Mouse (Mus musculus): ENCODE results near the gene Lgr6. TPM values are rescaled to one million over a fixed set of nuclear protein-coding genes. Genes with fewer than 3 reads are reported as not detected.
A peak's percentile ranks its signal among the peaks of the same experiment; 100 is the strongest.

Gene Lgr6
- total RNA-seq, 2 experiments from 2014 or later = 1.6 to 2.3 TPM

- DNase-seq = no peak
- intact Hi-C loops (cut with DNase I) = loop anchor here (5.0 kb wide), 1 partner anchor 36 kb away; no protein-coding TSS in a partner anchor
Observed at GRCm38 (mm10) chr1:135083465-135083864, 21.6 kb downstream of the Lgr6 start.

DNA sequence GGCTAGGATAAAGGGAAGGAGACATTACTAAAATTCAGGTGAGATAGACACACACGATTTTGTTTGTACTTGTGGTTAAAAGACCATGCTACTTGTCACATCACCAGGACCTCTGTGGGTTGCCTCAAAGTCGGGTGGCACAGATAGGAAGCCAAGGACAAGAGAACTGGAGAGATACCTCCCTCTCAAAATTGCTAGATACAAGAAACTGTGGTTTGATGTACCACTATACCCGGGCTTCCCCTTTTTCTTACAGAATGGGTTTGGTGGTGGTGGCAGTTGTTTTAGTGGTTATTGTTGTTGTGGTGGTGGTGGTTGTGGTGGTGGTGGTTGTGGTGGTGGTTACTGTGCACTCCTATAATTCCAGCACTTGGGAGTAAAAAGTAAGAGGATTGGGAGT lies 22.8 kb downstream of the Lgr6 start:
- intact Hi-C loops (cut with DNase I) = loop anchor here (5.0 kb wide), 1 partner anchor 35 kb away; no protein-coding TSS in a partner anchor
- no peak for DNase-seq

- intact Hi-C loops (cut with DNase I) = no loop called here
- DNase-seq = no peak
Observed at GRCm38 (mm10) chr1:135079021-135079420, 26.1 kb downstream of the Lgr6 start.

DNA sequence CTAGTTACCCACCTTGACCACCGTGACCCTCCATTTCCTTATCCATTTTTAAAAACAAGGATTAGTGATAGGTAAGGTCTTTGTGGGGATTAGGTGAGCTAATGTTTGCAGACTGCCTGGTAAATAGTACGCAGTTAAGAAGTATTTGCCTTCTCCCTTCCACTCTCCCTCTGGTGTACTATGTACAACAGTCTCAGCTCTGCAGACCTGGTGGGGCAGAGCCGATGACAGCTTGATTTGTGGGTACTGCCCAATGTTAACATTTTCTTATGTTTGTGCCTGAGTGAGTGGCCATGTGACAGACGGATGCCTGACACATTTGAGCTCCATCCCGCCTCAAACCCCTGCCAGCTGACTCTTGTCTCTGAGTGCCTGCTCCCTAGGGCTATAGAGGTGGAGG lies 28.6 kb downstream of the Lgr6 start:
- no peak for DNase-seq
- intact Hi-C loops (cut with DNase I) = no loop called here

DNA sequence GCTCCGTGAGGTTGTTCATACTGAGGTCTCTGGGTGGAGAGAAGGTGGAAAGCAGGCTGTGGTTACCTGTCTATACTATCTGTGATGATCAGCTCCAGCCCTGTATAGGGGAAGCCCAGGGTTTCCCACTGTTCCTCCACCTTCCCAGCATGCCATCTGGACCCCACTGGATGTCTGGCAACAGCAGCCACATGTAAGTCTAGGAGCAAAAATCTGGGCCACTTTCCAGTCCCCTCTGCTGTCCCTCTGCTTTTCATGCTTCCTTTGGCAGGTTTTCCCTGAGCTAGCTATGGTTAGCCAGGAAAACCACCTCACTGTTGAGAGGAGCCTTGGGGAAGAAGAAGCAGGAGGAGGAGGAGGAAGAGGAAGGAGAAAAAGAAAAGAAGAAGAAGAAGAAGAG lies 29.8 kb downstream of the Lgr6 start:
- intact Hi-C loops (cut with DNase I) = no loop called here
- DNase-seq = peak; percentile 36

DNA sequence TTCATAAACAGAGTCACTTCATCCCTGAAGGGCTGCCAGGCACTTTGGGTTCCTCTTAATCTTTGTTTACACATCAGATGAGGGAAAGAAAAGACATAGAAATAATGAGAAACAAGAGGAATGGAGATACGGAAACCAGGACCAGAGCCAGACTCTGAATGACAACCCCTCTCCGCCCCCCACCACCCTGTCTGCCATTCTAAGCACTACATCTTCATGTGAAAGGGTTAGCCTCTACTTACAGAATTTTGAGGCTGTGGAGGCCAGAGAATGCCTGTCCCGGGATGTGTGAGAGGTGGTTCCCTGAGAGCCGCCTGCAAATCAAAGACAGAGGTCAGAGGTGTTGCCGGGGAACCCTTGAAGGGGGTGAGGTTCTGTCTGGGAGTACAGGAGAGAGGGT lies 32.4 kb downstream of the Lgr6 start:
- intact Hi-C loops (cut with DNase I) = no loop called here
- DNase-seq = no peak

GRCm38 (mm10) chr1:135069841-135070240 lies 35.2 kb downstream of the Lgr6 start:
- DNase-seq = no peak

DNA sequence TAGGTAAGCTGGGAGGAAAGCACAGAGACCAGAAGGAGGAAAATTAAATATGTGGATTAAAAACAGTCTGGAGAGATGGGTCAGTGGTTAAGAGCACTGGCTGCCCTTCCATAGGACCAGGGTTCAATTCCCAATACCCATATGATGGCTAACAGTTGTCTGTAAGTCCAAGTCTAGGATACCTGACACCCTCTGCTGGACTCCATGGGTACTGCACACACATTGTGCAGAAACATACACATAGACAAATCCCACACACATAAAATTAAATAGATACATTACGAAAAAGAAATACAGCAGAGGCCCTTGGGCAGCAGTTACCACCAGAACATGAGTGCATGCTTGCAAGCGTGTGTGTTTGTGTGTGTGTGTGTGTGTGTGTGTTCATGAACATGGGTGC lies 40.6 kb downstream of the Lgr6 start:
- intact Hi-C loops (cut with DNase I) = no loop called here
- no peak for DNase-seq

More at GRCm38 (mm10) chr1:135069841-135070240, 35.2 kb downstream of the Lgr6 start:
- intact Hi-C loops (cut with DNase I) = no loop called here

DNA sequence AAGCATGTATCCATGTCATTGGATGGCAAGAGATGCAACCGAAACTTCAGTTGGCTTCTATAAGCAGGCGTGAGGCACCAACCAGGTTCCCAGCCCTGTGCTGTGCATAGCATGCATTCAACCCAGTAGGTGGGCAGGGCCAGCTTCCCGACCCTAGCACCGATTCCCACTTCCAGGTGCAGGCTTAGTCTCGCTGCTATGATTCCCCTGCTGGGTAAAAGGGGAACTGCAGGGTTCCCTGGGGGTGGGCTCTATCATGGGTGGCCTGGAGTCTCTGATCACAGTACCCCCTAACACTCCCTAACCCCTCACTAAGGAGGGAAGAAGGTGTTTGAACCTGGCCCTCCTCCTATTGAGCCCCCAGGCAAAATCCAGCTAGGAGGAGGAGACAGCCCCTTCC lies 42.1 kb downstream of the Lgr6 start:
- no peak for DNase-seq
- intact Hi-C loops (cut with DNase I) = no loop called here

GRCm38 (mm10) chr1:135061300-135061699 lies 43.8 kb downstream of the Lgr6 start:
- intact Hi-C loops (cut with DNase I) = no loop called here
- no peak for DNase-seq

GRCm38 (mm10) chr1:135060174-135060573 lies 44.9 kb downstream of the Lgr6 start:
- no peak for DNase-seq
- intact Hi-C loops (cut with DNase I) = no loop called here

GRCm38 (mm10) chr1:135056901-135057300 lies 48.2 kb downstream of the Lgr6 start:
- intact Hi-C loops (cut with DNase I) = no loop called here
- DNase-seq = no peak

GRCm38 (mm10) chr1:135054121-135054520 lies 51.0 kb downstream of the Lgr6 start:
- no peak for DNase-seq
- intact Hi-C loops (cut with DNase I) = no loop called here

DNA sequence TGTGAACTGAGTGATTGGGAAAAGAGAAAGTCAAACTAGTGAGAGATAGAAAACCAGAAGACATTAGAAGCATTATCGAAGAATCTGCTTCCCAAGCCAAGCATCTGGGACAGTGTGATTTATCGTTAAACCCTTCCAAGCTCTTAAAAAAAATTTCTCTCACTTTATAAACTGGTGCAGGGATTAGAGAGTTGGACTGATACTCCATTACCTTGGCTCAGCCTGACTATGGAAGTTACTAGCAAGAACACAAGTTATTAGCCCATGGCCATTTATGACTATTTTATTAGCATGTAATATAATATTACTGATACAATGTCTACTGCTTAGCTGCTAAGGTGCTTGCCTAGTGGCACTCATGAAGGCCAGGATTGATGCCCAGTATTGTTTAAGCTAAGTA lies 60.6 kb downstream of the Lgr6 start:
- DNase-seq = no peak
- intact Hi-C loops (cut with DNase I) = no loop called here

GRCm38 (mm10) chr1:135036297-135036696 lies 68.8 kb downstream of the Lgr6 start:
- intact Hi-C loops (cut with DNase I) = no loop called here
- no peak for DNase-seq

DNA sequence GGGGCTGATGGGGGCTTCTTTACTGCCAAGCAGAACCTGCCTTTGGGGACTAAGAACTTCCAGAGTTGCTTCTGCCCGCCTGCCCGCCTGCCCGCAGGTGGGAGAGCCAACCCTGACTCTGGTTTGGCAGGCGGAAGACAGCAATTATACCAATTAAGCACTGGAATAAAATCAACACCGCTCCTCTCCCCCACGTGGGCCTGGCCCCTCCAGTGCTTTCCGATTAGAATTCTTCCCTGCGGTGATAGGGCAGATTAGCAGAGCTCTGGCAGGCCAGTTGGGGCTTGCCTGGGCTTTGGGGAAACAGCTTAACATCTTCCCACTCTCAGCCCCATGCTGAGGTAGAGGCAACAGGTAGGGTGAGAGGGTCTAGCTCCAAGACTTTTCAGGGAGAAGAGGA lies 72.4 kb downstream of the Lgr6 start:
- DNase-seq = peak; percentile 47
- intact Hi-C loops (cut with DNase I) = no loop called here

GRCm38 (mm10) chr1:135030121-135030520 lies 75.0 kb downstream of the Lgr6 start:
- intact Hi-C loops (cut with DNase I) = no loop called here
- DNase-seq = no peak

DNA sequence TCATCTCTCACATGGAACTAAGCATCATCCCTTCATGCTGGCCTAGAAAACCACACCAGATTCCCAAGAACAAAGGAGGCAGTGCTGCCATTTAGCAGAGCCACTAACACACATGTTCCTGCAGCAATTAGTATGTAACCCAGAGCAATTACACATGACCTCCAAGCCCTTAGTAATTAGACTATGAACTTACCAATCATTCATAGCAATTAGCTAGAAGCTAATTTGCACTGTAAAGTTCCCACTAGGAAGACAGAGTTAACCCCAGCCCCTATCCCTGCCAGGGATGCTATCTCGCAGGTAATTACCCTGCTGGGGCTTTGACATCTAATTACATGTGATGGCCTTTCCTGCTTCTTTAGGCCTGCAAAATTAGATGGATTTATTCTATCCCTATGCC lies 78.8 kb downstream of the Lgr6 start:
- no peak for DNase-seq

GRCm38 (mm10) chr1:135023583-135023982 lies 81.5 kb downstream of the Lgr6 start:
- DNase-seq = no peak
- intact Hi-C loops (cut with DNase I) = no loop called here

More for the DNA sequence above, 78.8 kb downstream of the Lgr6 start:
- intact Hi-C loops (cut with DNase I) = no loop called here

DNA sequence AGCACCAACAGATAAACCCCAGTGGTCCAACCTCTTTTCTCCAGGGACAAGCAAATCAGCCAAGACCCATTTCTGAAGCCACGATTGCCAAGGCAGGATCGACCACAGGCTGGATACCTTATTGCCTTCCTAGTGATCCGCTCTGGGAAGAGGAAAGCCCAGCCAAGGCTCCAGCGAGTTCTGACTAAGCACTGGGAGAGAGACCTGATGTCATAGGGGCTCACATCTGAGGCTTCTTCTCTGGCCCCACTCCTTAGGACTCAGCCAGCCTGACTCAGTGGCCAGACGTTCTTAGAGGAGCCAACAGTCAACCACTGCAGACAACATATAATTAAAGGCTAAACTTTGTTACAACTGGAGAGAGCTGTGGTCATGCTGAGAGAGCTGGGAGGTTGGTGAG lies 83.1 kb downstream of the Lgr6 start:
- intact Hi-C loops (cut with DNase I) = no loop called here
- no peak for DNase-seq

DNA sequence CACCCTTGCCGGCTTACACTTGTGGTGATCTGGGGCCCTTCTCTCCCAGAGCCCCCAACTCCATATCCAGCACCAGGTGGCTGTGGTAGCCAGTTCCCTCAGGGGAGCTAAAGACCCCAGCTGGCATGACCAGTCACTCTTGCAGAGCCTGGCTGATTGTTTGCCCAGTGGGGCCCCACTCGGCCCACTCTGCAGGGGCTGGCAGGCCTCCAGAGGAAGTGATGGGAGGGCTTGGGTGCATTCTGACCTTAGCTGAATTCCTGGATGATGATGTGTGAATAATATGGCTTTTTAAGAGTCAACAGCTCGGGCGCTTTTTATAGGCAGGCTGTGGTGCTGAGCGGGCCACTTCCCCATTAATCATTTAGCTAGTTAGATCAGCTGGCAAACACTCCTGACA lies 84.1 kb downstream of the Lgr6 start:
- intact Hi-C loops (cut with DNase I) = no loop called here
- DNase-seq = peak; percentile 44

GRCm38 (mm10) chr1:135020281-135020940 lies 84.7 kb downstream of the Lgr6 start:
- no peak for DNase-seq
- intact Hi-C loops (cut with DNase I) = no loop called here

- no peak for DNase-seq
- intact Hi-C loops (cut with DNase I) = no loop called here
Observed at GRCm38 (mm10) chr1:135019775-135020167, 85.3 kb downstream of the Lgr6 start.

Measured in left cerebral cortex, postnatal 4 days (tissue).